Mouse (Mus musculus): ENCODE measurements at regions not wholly inside any gene's neighbourhood (a gene's known extent, or its start where the extent isn't known, plus 50 kb on each side); places are given as distances from the start of the nearest gene placed in this dataset.

DNA sequence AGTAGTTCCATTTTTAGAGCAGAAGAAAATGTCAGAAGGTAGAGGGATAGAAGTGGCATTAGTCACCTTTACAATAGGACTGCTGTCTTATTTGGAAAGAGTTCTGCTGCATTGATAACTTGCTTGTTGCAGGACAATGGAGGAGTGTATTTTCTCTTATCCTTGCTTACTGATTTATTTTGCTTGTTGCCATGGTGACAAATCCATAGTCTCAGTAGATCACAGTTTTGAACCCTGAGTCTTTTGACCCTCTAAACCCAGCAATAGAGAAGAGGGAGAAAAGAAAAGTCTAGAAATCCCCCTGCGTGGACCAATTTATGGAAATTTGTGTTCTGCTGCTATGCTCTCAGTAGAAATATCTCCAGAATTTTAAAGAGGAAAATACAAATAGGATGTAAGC is 561.6 kb downstream of the Lmo7 start:
- no peaks in the 10 kb centered on the region for H3K4me1 ChIP-seq (ENCODE audit: insufficient read depth, low read length)
- H3K27ac ChIP-seq (ENCODE audit: low read length): no peak overlapping the region
- no peak overlapping the region for H3K4me2 ChIP-seq (replicated peaks; ENCODE audit: low read depth, low read length)
- H3K9ac ChIP-seq (replicated peaks; ENCODE audit: low read length): no peak overlapping the region
- H3K36me3 ChIP-seq (ENCODE audit: insufficient read depth, low read length): no peaks in the 10 kb centered on the region
- no peaks in the 10 kb centered on the region for H3K27me3 ChIP-seq (ENCODE audit: insufficient read depth, low read length)
- ATAC-seq (ENCODE audit: low FRiP score, low TSS enrichment): no peak
- H3K4me3 ChIP-seq (ENCODE audit: low read length): no peak overlapping the region
- 86% methylated on average over 1 of the region's 1 CpGs for WGBS
- no peaks in the 10 kb centered on the region for H3K9me3 ChIP-seq (ENCODE audit: low read length)

DNA sequence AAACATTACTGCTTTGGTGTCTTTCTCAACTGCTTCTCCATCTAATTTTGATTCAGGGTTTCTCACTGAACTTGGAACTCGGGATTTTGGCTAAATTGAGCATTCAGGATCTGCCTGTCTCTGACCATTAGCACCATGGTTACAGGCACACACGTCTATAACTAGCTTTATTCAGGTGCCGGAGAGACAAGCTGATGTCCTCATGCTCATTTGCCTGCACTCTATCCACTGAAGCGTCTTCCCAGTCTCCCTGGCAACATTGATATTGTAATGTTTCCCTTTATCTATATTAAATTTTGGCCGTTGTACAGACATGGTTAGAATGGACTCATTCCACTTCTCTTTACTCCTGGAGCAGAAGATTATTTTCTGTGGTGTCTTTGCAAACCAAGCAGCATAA is 520.3 kb downstream of the Lmo7 start:
- Histone ChIP-seq H3K9me3 (ENCODE audit: low read length) (no peaks in the 10 kb centered on the region; the same call in 1 of the 2 replicates), H3K36me3 (ENCODE audit: insufficient read depth, low read length) (no peaks in the 10 kb centered on the region), H3K4me3 (ENCODE audit: low read length) (no peak overlapping the region), H3K4me1 (ENCODE audit: insufficient read depth, low read length) (no peaks in the 10 kb centered on the region), H3K4me2 (replicated peaks; ENCODE audit: low read depth, low read length) (no peak overlapping the region), H3K27ac (ENCODE audit: low read length) (no peak overlapping the region), H3K9ac (replicated peaks; ENCODE audit: low read length) (no peak overlapping the region), H3K27me3 (ENCODE audit: insufficient read depth, low read length) (no peaks in the 10 kb centered on the region)
- ATAC-seq (ENCODE audit: low FRiP score, low TSS enrichment): no peak
- 80% methylated on average over 5 of the region's 5 CpGs for WGBS

- no peaks in the 10 kb centered on the region for H3K27me3 ChIP-seq (ENCODE audit: insufficient read depth, low read length)
- H3K4me3 ChIP-seq (ENCODE audit: low read length): no peak overlapping the region
- H3K4me1 ChIP-seq (ENCODE audit: insufficient read depth, low read length): no peaks in the 10 kb centered on the region
- no peaks in the 10 kb centered on the region for H3K36me3 ChIP-seq (ENCODE audit: insufficient read depth, low read length)
- ATAC-seq (ENCODE audit: low FRiP score, low TSS enrichment): no peak
- no peak overlapping the region for H3K4me2 ChIP-seq (replicated peaks; ENCODE audit: low read depth, low read length)
- no peak overlapping the region for H3K27ac ChIP-seq (ENCODE audit: low read length)
- no peaks in the 10 kb centered on the region; the same call in 1 of the 2 replicates for H3K9me3 ChIP-seq (ENCODE audit: low read length)
- no peak overlapping the region for H3K9ac ChIP-seq (replicated peaks; ENCODE audit: low read length)
- WGBS: 75% methylated on average over 2 of the region's 2 CpGs
Observed at GRCm38 (mm10) chr14:102248581-102248980, 518.8 kb downstream of the Lmo7 start.

DNA sequence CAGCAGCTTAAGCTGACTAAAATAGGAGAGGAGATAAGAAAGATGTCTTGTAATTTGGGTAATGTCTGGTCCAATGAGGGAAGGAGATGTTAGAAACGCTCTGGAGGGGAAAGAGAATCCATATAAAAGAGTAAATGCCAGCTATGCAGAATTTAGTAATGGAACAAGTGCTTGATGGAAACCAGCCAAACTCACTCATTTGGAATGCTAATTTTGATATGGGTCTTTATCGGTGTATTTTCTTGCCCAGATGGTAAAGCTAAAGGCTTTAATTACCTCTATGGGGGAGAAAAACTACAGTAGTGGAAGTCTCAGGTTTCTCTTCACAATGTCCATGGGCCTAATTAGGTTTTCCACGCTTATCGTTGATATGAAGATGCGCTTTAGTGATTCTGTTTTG is 518.3 kb downstream of the Lmo7 start:
- Histone ChIP-seq H3K36me3 (ENCODE audit: insufficient read depth, low read length) (no peaks in the 10 kb centered on the region), H3K4me3 (ENCODE audit: low read length) (no peak overlapping the region), H3K27ac (ENCODE audit: low read length) (no peak overlapping the region), H3K9ac (replicated peaks; ENCODE audit: low read length) (no peak overlapping the region), H3K27me3 (ENCODE audit: insufficient read depth, low read length) (no peaks in the 10 kb centered on the region), H3K4me1 (ENCODE audit: insufficient read depth, low read length) (no peaks in the 10 kb centered on the region), H3K9me3 (ENCODE audit: low read length) (no peaks in the 10 kb centered on the region; the same call in 1 of the 2 replicates), H3K4me2 (replicated peaks; ENCODE audit: low read depth, low read length) (no peak overlapping the region)
- no peak for ATAC-seq (ENCODE audit: low FRiP score, low TSS enrichment)
- 72% methylated on average over 5 of the region's 5 CpGs for WGBS

DNA sequence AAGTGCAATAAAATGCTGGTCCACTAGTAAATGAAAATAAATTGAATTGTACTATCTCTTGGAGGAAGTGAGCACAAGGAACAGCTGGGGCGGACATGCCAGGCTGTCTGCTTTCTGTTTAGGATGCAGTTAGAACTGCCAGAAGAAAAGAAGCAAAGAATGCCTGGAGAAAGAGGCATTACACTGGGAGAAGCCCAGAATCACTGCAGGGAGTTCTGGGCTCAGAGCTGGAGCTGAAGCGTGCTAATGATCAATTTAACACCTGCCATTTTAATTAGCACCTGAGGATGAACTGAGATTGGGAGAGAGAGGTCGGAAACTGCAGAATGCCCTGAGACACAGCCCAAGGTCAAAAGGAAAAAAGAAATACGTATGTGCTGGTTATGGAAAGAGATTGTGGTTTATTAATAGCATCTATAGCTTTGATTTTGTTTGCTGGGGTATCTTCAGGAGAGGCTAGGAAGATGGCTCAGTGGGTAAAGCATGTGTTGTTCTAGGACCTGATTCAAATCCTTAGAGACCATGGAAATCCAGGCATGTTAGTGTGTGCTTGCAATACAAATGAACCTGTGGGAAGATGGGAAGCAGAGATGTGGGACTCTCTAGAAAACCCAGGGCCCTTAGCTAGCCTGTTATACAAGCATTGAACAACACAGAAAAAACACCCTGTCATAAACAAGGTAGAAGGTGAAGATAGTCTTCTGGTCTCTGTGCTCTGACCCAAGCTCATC is 514.2 kb downstream of the Lmo7 start:
- Histone ChIP-seq H3K27ac (ENCODE audit: low read length) (no peak overlapping the region), H3K27me3 (ENCODE audit: insufficient read depth, low read length) (no peaks in the 10 kb centered on the region), H3K36me3 (ENCODE audit: insufficient read depth, low read length) (no peaks in the 10 kb centered on the region), H3K9me3 (ENCODE audit: low read length) (no peaks in the 10 kb centered on the region; the same call in 1 of the 2 replicates), H3K9ac (replicated peaks; ENCODE audit: low read length) (no peak overlapping the region), H3K4me1 (ENCODE audit: insufficient read depth, low read length) (no peaks in the 10 kb centered on the region), H3K4me2 (replicated peaks; ENCODE audit: low read depth, low read length) (no peak overlapping the region), H3K4me3 (ENCODE audit: low read length) (no peak overlapping the region)
- WGBS: 51% methylated on average over 4 of the region's 4 CpGs
- ATAC-seq (ENCODE audit: low FRiP score, low TSS enrichment): no peak

GRCm38 (mm10) chr14:102216581-102217368 is 487.0 kb downstream of the Lmo7 start:
- ATAC-seq (ENCODE audit: low FRiP score, low TSS enrichment): peak; percentile 87
- Histone ChIP-seq H3K4me3 (ENCODE audit: low read length) (no peak overlapping the region), H3K4me2 (replicated peaks; ENCODE audit: low read depth, low read length) (no peak overlapping the region), H3K27me3 (ENCODE audit: insufficient read depth, low read length) (no peaks in the 10 kb centered on the region), H3K9ac (replicated peaks; ENCODE audit: low read length) (no peak overlapping the region), H3K36me3 (ENCODE audit: insufficient read depth, low read length) (no peaks in the 10 kb centered on the region), H3K27ac (ENCODE audit: low read length) (no peak overlapping the region), H3K4me1 (ENCODE audit: insufficient read depth, low read length) (0 out of 2 replicates have a peak, but pooled peaks cover 2% of the 10 kb centered on the region), H3K9me3 (ENCODE audit: low read length) (no peaks in the 10 kb centered on the region)
- WGBS: 43% methylated on average over 7 of the region's 7 CpGs

DNA sequence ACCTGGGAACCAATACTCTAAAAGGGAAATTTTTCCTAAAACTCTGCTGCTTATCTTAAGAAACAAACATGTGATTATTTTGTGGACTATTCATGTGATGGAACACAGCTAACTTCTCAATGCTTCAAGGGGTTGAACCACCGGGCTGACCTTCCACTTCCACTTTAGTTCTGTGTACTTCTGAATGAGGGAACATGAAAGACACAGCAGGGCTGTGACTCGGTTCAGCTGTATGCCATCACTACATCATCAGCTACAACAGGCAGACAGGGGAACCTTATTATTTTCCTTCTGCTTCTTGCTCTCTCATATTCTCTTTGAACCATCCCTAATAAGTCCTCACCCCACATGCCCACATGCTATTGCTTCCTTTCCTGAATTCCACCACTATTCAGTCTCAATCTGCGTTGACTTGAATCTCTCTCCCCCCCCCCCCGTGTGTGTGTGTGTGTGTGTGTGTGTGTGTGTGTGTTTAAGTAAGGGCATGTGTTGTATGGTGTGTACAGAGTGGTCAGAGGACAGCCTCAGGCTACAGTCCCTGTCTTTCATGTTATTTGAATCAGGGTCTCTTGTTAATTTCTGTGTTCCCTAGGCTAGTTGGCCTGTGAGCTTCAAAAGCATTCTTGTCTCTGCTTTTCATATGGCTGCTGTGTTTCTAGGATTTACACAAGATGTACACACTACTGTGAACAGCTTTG is 485.7 kb downstream of the Lmo7 start:
- Histone ChIP-seq H3K9ac (replicated peaks; ENCODE audit: low read length) (no peak overlapping the region), H3K27me3 (ENCODE audit: insufficient read depth, low read length) (no peaks in the 10 kb centered on the region), H3K9me3 (ENCODE audit: low read length) (no peaks in the 10 kb centered on the region), H3K36me3 (ENCODE audit: insufficient read depth, low read length) (no peaks in the 10 kb centered on the region), H3K4me1 (ENCODE audit: insufficient read depth, low read length) (0 out of 2 replicates have a peak, but pooled peaks cover 2% of the 10 kb centered on the region), H3K27ac (ENCODE audit: low read length) (no peak overlapping the region), H3K4me3 (ENCODE audit: low read length) (no peak overlapping the region), H3K4me2 (replicated peaks; ENCODE audit: low read depth, low read length) (no peak overlapping the region)
- WGBS: 61% methylated on average over 4 of the region's 4 CpGs
- no peak for ATAC-seq (ENCODE audit: low FRiP score, low TSS enrichment)

DNA sequence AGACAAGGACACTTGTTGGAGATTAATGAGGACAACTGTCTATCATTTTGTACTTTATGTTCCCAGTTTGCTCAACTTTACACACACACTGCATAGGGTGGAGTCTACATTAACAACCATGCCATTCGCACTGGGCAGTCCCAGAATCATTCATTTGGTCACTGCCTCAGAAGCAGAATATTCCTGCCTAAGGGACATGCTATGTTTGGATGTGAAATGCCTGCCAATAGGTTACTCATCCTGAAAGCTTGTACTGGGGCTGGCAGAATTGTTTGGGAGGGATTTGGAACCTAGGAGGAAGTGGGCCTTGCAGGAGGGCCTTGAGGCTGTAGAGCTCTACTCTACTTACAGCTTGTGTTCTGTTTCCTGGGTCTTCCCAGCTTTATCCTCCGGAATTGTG is 482.3 kb downstream of the Lmo7 start:
- no peaks in the 10 kb centered on the region for H3K9me3 ChIP-seq (ENCODE audit: low read length)
- no peak overlapping the region for H3K27ac ChIP-seq (ENCODE audit: low read length)
- H3K27me3 ChIP-seq (ENCODE audit: insufficient read depth, low read length): no peaks in the 10 kb centered on the region
- no peak for ATAC-seq (ENCODE audit: low FRiP score, low TSS enrichment)
- 0 out of 2 replicates have a peak, but pooled peaks cover 2% of the 10 kb centered on the region for H3K4me1 ChIP-seq (ENCODE audit: insufficient read depth, low read length)
- 79% methylated on average over 2 of the region's 2 CpGs for WGBS
- no peak overlapping the region for H3K9ac ChIP-seq (replicated peaks; ENCODE audit: low read length)
- H3K4me3 ChIP-seq (ENCODE audit: low read length): no peak overlapping the region
- H3K4me2 ChIP-seq (replicated peaks; ENCODE audit: low read depth, low read length): no peak overlapping the region
- no peaks in the 10 kb centered on the region for H3K36me3 ChIP-seq (ENCODE audit: insufficient read depth, low read length)

GRCm38 (mm10) chr14:102204881-102205671 is 475.3 kb downstream of the Lmo7 start:
- Histone ChIP-seq H3K4me1 (ENCODE audit: insufficient read depth, low read length) (no peaks in the 10 kb centered on the region), H3K36me3 (ENCODE audit: insufficient read depth, low read length) (no peaks in the 10 kb centered on the region), H3K27ac (ENCODE audit: low read length) (no peak overlapping the region), H3K4me2 (replicated peaks; ENCODE audit: low read depth, low read length) (no peak overlapping the region), H3K9ac (replicated peaks; ENCODE audit: low read length) (no peak overlapping the region), H3K4me3 (ENCODE audit: low read length) (no peak overlapping the region), H3K27me3 (ENCODE audit: insufficient read depth, low read length) (no peaks in the 10 kb centered on the region), H3K9me3 (ENCODE audit: low read length) (no peaks in the 10 kb centered on the region)
- no peak for ATAC-seq (ENCODE audit: low FRiP score, low TSS enrichment)
- WGBS: 90% methylated on average over 10 of the region's 10 CpGs

All from kidney, embryonic 16.5 days (tissue).